Mouse (Mus musculus) splenic B cell, adult 2 months (primary cell): Measurements from ENCODE around the gene Pqbp1.
"Not testable (repeated sequence)": the region's sequence is repeated elsewhere in the genome, so short reads cannot be mapped to it uniquely, and the experiment has no call there.

Experiments
- DNase-seq: peaks from one replicate; pipeline ENCODE4 v3.0.0-alpha.2; 2011; ENCODE audit warnings: low read depth, low spot score
- H3K27me3 ChIP-seq: 2 replicates; pipeline ENCODE4 v1.6.1; 2012; ENCODE audit warnings: mild to moderate bottlenecking, low read length, moderate library complexity, mixed read lengths; ENCODE audit not compliant: control insufficient read depth, poor library complexity, insufficient read depth, severe bottlenecking
- H3K36me3 ChIP-seq: 2 replicates; pipeline ENCODE4 v1.6.1; 2012; ENCODE audit warnings: mild to moderate bottlenecking, low read length, moderate library complexity, mixed read lengths; ENCODE audit not compliant: control insufficient read depth, poor library complexity, insufficient read depth, severe bottlenecking

The Pqbp1 gene

DNA sequence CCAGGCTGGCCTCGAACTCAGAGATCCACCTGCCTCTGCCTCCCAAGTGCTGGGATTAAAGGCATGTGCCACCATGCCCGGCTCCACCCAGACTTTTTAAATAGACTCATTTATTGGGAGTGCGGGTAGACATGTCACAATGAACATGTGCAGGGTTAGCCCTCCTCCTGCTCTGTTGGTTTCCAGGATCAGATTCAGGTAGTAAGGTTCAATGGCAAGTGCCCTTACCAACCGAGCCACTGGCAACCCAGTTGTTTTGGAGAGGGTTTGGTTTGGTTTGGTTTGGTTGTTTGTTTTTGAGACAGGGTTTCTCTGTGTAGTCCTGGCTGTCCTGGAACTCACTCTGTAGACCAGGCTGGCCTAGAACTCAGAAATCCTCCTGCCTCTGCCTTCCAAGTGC, 10.2 kb upstream of the Pqbp1 start, which contains the start of gene Gm10490:
Gm10490 (plus strand) TSS at position 301 of the 400 bp plus-strand sequence.
- H3K36me3 ChIP-seq, H3K27me3 ChIP-seq, DNase-seq: not testable (repeated sequence)

DNA sequence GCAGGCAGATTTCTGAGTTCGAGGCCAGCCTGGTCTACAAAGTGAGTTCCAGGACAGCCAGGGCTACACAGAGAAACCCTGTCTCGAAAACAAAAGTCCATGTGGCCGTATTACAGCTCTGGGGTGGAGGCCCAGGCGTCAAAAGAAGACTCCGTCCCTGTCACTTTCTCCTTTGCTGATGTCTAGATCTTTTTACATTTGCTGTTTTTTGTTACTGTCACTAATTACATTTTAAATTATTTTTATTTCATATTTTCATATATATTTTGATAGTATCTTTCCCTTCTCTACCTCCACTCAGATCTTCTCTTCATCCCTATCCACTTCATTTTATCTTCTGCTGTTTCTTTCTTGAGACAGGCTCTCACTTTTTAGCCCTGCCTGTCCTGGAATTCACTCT, 8.7 kb upstream of the Pqbp1 start, which contains the start of gene Gm10491:
Gm10491 (minus strand) TSS at position 101 of the 400 bp plus-strand sequence.
- no peak for DNase-seq
- H3K36me3 ChIP-seq = 0 out of 2 replicates have a peak, but pooled peaks cover 2% of the 10 kb centered on the region
- no peaks in the 10 kb centered on the region for H3K27me3 ChIP-seq

DNA sequence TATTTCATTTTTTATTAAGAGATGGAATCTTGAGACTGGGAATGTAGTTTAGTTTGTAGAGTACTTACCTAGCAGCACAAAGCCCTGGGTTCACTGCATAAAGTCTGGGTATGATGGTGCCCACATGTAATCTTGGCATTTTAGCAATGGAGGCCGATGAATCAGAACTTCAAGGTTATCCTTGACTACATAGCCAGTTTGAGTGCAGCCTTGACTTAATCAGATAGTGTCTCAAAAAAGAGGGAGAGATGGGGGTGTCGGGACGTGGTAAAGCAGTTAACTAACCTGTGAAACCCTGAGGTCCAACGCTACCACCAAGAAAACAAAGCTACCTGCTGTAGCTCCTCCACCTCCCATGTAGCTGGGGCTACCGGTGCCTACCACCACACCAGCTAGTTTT, 5.4 kb upstream of the Pqbp1 start:
- 0 out of 2 replicates have a peak, but pooled peaks cover 2% of the 10 kb centered on the region for H3K36me3 ChIP-seq
- H3K27me3 ChIP-seq = no peaks in the 10 kb centered on the region

GRCm38 (mm10) chrX:7898211-7898610, 858 bp downstream of the Pqbp1 start:
- H3K36me3 ChIP-seq = peaks cover 9% of the 10 kb centered on the region; the same call in 1 of the 2 replicates
- no peaks in the 10 kb centered on the region for H3K27me3 ChIP-seq
- peak; percentile 75 for DNase-seq

More for the DNA sequence above, 5.4 kb upstream of the Pqbp1 start:
- DNase-seq = no peak

GRCm38 (mm10) chrX:7883841-7884567, 15.1 kb downstream of the Pqbp1 start, which contains the start of gene Slc35a2:
Gene Slc35a2, plus strand, starts transcription at chrX:7884028.
- Histone ChIP-seq H3K36me3 (no peaks in the 10 kb centered on the region; the same call in 1 of the 2 replicates), H3K27me3 (no peaks in the 10 kb centered on the region)
- DNase-seq = peak; percentile 87

GRCm38 (mm10) chrX:7879819-7880218, 19.2 kb downstream of the Pqbp1 start:
- no peaks in the 10 kb centered on the region for H3K27me3 ChIP-seq
- peak; percentile 90 for DNase-seq
- no peaks in the 10 kb centered on the region; the same call in 1 of the 2 replicates for H3K36me3 ChIP-seq

- peak; percentile 31 for DNase-seq
- peaks cover 1% of the 10 kb centered on the region for H3K36me3 ChIP-seq
These were observed 20.6 kb downstream of the Pqbp1 start for GRCm38 (mm10) chrX:7878495-7878894.

DNA sequence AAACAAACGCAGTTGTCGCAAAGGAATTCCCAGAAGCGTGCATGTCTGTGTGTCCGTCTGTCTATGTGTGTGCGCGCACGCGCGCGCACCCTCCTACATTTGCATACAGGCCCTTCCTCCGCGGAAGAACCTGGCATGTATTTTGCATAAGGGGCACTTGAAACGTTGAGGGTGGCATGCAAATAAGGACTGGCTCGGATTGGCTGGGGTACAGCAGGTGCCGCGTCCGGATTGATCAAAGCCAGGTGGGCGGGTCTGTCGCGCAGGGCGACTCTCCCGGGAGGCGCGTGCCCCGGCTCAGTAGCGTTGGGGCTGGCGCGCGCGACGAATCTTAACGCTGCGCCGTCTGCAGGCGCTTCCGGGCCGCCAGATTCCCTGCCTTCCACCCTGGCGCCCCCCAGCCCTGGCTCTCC, 21.1 kb downstream of the Pqbp1 start, which contains the start of gene Pim2:
Pim2 (plus strand) TSS at position 256 of the 413 bp plus-strand sequence.
- DNase-seq = peak; percentile 93
- Histone ChIP-seq H3K36me3 (peaks cover 1% of the 10 kb centered on the region), H3K27me3 (no peaks in the 10 kb centered on the region)

More at GRCm38 (mm10) chrX:7878495-7878894, 20.6 kb downstream of the Pqbp1 start:
- no peaks in the 10 kb centered on the region for H3K27me3 ChIP-seq

DNA sequence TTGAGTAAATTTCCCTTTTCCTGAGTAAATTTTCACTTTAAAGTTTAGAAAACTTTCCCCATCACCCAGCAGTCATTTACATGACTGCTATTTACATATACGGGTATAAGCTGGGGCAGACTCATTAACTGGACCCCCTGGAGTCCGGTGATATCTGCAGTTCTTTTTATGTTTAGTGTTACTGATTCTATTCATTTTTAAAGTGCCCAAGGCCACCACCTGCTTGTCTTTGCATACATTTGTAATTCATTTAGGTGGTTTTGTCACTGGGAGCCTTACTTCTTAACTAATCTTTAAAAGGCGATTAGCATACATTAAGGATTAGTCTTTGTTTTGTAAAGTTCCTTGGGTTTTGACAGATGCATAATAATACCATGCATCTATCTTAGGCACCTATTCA, 29.2 kb downstream of the Pqbp1 start:
- peaks cover 5% of the 10 kb centered on the region; the same call in 1 of the 2 replicates for H3K36me3 ChIP-seq
- no peaks in the 10 kb centered on the region for H3K27me3 ChIP-seq
- no peak for DNase-seq

- Histone ChIP-seq H3K36me3 (peaks cover 4% of the 10 kb centered on the region; the same call in 1 of the 2 replicates), H3K27me3 (no peaks in the 10 kb centered on the region)
- DNase-seq = no peak
These were observed 30.6 kb downstream of the Pqbp1 start for GRCm38 (mm10) chrX:7868506-7868905.

GRCm38 (mm10) chrX:7867141-7867540, 31.9 kb downstream of the Pqbp1 start:
- Histone ChIP-seq H3K36me3 (peaks cover 2% of the 10 kb centered on the region; the same call in 1 of the 2 replicates), H3K27me3 (no peaks in the 10 kb centered on the region)
- DNase-seq = no peak

DNA sequence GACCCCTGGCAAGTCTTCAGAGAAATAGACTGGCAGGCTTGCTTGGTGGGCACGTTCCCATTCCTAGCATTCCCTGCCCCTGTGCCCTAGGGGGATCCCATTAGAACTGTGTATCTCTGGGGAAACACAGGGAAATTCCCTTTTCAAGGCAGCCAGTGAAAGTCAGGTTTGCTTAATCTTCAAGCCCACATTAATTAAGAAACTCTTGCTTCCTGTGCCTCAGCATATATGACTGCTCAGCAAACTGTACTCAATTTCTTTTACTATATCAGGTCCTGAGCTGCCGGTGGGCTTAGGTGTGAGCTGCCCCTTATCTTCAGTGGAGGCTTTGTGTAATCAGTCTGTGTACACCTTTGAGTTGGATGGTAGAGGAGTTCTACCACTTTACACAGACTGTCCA, 33.3 kb downstream of the Pqbp1 start:
- no peaks in the 10 kb centered on the region for H3K36me3 ChIP-seq
- no peaks in the 10 kb centered on the region for H3K27me3 ChIP-seq
- no peak for DNase-seq

GRCm38 (mm10) chrX:7865343-7865742, 33.7 kb downstream of the Pqbp1 start:
- H3K36me3 ChIP-seq = no peaks in the 10 kb centered on the region
- peak; percentile 45 for DNase-seq

DNA sequence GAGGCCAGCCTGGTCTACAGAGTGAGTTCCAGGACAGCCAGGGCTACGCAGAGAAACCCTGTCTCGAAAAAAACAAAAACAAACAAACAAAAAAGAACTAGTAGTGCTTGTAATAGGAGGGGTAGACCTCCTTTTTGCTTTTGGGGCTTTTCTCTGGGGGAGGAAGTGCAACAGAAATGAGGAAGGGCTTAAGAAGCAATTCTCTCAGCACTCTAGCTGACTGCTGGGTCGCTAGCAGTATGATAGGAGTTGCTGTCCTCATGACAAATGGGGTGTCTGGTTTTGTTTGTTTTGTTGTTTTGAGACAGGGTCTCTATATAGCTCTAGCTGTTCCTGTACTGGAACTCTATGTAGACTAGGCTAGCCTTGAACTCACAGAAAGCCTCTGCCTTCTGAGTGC, 34.5 kb downstream of the Pqbp1 start:
- H3K27me3 ChIP-seq = no peaks in the 10 kb centered on the region
- H3K36me3 ChIP-seq = no peaks in the 10 kb centered on the region
- DNase-seq = peak; percentile 64

More at GRCm38 (mm10) chrX:7865343-7865742, 33.7 kb downstream of the Pqbp1 start:
- no peaks in the 10 kb centered on the region for H3K27me3 ChIP-seq

GRCm38 (mm10) chrX:7863181-7863580, 35.9 kb downstream of the Pqbp1 start:
- no peaks in the 10 kb centered on the region for H3K27me3 ChIP-seq
- no peak for DNase-seq

More at GRCm38 (mm10) chrX:7863181-7863580, 35.9 kb downstream of the Pqbp1 start:
- no peaks in the 10 kb centered on the region for H3K36me3 ChIP-seq
